Mouse (Mus musculus): ENCODE measurements around the gene Rad23a. TPM values are rescaled to one million over a fixed set of nuclear protein-coding genes. Genes with fewer than 3 reads are reported as not detected.

The Rad23a gene
- polyA plus RNA-seq (2016; fragmentation: Nextera tagmentation; extraction: Ambion mirVana), result 89.7 and 94.8 TPM in 2 replicates

DNA sequence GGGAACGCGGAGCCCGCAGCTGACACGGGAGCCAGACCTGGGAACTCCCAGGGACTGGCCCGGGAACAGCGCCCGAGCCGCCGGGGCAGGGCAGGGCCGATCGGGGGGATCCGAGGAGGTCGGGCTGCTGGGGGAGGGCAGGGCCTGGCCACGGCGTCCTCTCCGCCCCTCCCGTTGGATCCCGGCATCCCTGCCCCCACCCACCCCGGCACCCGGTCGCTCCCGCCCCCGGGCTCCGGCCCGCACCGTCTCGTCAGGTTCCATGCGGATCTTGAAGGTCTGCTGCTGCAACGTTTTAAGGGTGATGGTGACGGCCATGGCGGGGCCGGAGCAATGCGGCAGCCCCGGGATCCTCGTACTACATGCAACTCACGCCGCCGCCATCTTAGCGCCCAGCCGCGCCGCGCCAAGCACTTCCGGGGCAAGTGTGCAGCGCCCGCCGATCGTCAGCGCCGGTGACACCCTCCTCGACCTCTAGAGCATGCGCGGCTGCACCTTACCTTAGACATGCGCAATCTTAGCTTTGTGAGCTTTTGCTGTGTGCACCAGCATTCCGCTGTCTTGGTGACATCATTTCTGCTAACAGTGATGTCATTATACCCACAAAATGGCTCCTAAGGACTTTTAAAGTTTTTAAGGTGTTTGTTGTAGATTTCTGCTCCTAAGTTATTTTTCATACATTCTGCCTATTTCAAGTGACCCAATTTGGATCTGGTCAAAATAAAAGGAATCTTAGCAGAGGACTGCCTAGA lies at the start of gene Rad23a:
Gene Rad23a, minus strand, starts transcription at position 418 of the 752 bp plus-strand sequence.
- Histone ChIP-seq H3K4me1 (peaks cover 51% of the 10 kb centered on the region), H3K4me3 (peak within 1 kb of the TSS; percentile 87)
- WGBS, result under 1% methylated on average over 55 of the region's 55 CpGs

DNA sequence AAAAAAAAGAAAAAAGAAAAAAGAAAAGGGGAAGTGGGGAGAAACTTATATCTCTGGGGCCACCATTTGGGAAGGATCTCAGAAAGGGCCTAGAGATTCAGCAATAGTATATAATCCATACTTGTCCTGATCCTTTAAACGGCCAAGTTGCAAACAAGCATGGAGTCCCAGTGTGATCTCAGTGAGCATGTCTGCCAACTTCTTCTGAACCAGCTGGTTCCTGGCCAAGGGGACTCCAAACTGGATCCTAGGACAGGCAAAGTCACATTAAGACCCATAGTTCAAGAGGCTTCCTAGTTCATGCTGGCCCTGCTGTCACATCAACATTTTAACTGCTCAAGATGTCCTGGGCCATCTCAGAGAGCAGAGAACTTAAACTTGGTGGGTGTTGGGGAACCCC lies 48.7 kb upstream of the Rad23a start:
- WGBS, result 95% methylated on average over 1 of the region's 1 CpGs
- Histone ChIP-seq H3K4me2 (replicated peaks) (no peak overlapping the region), H3K4me1 (peaks cover 10% of the 10 kb centered on the region), H3K9ac (no peak overlapping the region), H3K9me3 (no peaks in the 10 kb centered on the region), H3K4me3 (no peak overlapping the region), H3K36me3 (peaks cover 51% of the 10 kb centered on the region), H3K27ac (no peak overlapping the region), H3K27me3 (replicated peaks) (no peaks in the 10 kb centered on the region)
- no peak for ATAC-seq (ENCODE audit: low FRiP score, low read depth)

More for the DNA sequence above, at the start of gene Rad23a:
- peaks cover 75% of the 10 kb centered on the region for H3K36me3 ChIP-seq
- peak within 1 kb of the TSS; percentile 82; the same call in 1 of the 2 replicates for H3K27ac ChIP-seq
- peak within 1 kb of the TSS; percentile 67 for H3K4me2 ChIP-seq (replicated peaks)
- H3K9ac ChIP-seq, result peak within 1 kb of the TSS; percentile 89
- peak; percentile 95 for ATAC-seq (ENCODE audit: low FRiP score, low read depth)
- H3K27me3 ChIP-seq (replicated peaks), result no peaks in the 10 kb centered on the region
- no peaks in the 10 kb centered on the region for H3K9me3 ChIP-seq

DNA sequence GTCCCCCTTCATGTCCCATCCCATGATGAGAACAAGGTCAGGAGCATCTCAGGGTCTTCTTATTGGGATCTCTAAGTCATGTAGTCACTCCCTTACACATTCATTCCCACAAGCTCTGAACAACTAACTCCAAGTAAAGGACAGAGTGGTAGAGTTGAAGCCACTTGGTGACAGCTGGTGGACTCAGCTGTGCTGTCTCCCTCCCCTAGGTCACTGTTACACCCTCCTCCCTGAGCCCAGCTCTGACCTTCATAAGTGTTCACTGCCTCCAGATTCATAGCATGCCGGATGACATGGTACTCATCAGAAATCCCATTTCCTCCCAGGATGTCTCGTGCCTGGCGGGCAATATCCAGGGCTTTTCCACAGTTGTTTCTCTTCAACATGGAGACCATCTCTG lies 47.8 kb upstream of the Rad23a start:
- Histone ChIP-seq H3K9me3 (no peaks in the 10 kb centered on the region), H3K4me3 (no peak overlapping the region), H3K9ac (no peak overlapping the region), H3K4me1 (peaks cover 7% of the 10 kb centered on the region), H3K27me3 (replicated peaks) (no peaks in the 10 kb centered on the region), H3K27ac (no peak overlapping the region), H3K4me2 (replicated peaks) (no peak overlapping the region), H3K36me3 (peaks cover 51% of the 10 kb centered on the region)
- ATAC-seq (ENCODE audit: low FRiP score, low read depth), result no peak
- 96% methylated on average over 3 of the region's 3 CpGs for WGBS

DNA sequence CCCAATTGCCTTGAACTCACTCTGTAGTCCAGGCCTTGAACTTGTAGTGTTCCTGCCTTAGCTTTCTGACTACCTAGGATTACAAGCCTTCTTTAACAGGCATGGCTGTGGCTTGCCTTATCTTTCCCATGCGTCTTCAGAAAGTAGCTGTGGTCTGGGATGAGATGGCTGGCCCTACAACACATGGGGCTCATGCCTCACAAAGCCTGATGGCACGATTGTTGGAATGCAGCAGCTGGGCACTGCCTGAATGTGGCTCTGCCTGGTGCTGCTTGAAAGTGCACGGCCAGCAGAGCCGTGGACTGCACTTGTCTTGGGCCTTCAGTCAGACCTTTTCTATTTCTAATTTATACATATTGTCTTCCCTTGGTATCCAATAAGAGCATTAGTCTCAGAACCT lies 44.3 kb upstream of the Rad23a start:
- peaks cover 38% of the 10 kb centered on the region for H3K36me3 ChIP-seq
- no peaks in the 10 kb centered on the region for H3K9me3 ChIP-seq
- no peak for ATAC-seq (ENCODE audit: low FRiP score, low read depth)
- no peak overlapping the region for H3K4me2 ChIP-seq (replicated peaks)
- no peaks in the 10 kb centered on the region for H3K4me1 ChIP-seq
- no peak overlapping the region for H3K9ac ChIP-seq
- no peak overlapping the region for H3K4me3 ChIP-seq
- no peaks in the 10 kb centered on the region for H3K27me3 ChIP-seq (replicated peaks)
- WGBS, result 84% methylated on average over 4 of the region's 4 CpGs
- H3K27ac ChIP-seq, result no peak overlapping the region

DNA sequence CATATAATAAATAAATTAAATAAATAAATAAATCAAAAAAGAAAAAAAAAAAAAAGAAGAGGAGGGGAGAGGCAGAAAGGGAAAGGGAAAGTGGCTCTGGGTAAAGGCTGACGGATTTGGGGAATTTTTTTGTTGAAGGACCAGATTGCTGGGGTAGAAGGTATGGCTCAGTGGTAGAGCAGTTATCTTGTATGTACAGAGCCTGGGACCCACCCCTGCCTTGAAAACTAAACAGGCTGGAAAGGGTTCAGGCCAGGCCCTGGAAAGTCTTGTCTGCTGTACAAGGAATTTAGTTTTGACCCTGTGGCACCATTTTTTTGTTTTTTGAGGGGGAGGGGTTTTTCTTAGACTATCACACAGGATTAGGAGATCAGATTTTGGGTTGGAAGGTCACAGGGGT lies 38.5 kb upstream of the Rad23a start:
- Histone ChIP-seq H3K4me3 (no peak overlapping the region), H3K4me1 (no peaks in the 10 kb centered on the region), H3K27me3 (replicated peaks) (no peaks in the 10 kb centered on the region), H3K9me3 (no peaks in the 10 kb centered on the region), H3K27ac (no peak overlapping the region), H3K9ac (no peak overlapping the region), H3K4me2 (replicated peaks) (no peak overlapping the region), H3K36me3 (no peaks in the 10 kb centered on the region)
- WGBS, result 89% methylated on average over 1 of the region's 1 CpGs
- no peak for ATAC-seq (ENCODE audit: low FRiP score, low read depth)

DNA sequence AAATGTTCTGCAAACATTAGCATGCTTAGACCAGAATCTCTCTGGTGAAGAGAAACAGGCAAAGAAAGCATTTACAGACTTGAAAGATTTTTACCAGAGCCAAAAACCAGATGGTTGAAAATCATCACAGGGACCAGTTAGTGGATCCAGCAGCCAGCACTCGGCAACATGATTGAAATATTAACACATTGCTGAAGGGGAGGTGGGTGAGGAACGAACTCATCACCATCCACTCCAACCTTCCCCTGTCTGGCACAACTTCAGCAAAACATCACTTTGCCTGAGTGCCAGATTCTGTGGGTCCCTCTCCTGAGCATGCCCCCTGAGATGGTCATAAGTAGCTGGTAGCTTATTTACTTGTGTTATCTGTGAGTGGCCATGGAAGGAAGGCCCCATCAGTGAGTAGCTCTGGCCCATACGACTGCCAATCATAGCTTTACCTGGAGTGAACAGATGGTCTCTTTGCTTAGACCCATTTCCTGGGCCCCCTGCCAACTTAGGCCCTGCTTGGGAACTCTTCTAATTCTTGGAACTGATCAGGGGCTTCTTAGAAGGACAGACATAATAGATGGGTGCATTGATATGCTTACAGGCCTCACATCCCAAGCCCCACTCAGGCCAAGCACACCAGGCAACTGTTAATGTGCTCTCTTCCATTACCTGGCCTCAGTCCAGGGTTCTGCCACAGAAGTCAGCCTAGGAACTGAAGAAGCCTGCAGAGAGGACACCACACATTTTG lies 37.0 kb upstream of the Rad23a start:
- no peaks in the 10 kb centered on the region for H3K9me3 ChIP-seq
- H3K27me3 ChIP-seq (replicated peaks), result peaks cover 6% of the 10 kb centered on the region
- 90% methylated on average over 3 of the region's 3 CpGs for WGBS
- H3K4me3 ChIP-seq, result no peak overlapping the region
- no peak for ATAC-seq (ENCODE audit: low FRiP score, low read depth)
- H3K4me2 ChIP-seq (replicated peaks), result no peak overlapping the region
- peaks cover 4% of the 10 kb centered on the region for H3K4me1 ChIP-seq
- H3K27ac ChIP-seq, result no peak overlapping the region
- H3K36me3 ChIP-seq, result no peaks in the 10 kb centered on the region
- H3K9ac ChIP-seq, result no peak overlapping the region

DNA sequence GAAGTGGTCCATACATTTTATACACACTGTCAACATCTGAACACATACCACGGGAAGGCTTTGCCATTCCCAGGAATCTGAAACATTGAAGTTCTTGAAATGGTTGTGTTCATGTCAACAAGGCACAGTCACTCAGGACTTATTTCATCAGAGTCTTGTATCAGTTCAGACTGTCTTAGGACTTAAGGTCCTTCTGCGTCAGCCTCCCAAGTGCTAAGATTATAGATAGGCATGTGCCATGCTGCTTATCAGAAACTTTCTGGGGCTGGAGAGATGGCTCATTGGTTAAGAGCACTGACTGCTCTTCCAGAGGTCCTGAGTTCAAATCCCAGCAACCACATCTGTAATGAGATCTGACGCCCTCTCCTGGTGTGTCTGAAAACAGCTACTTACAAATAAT lies 33.9 kb upstream of the Rad23a start:
- Histone ChIP-seq H3K27me3 (replicated peaks) (peaks cover 8% of the 10 kb centered on the region), H3K9me3 (no peaks in the 10 kb centered on the region), H3K4me2 (replicated peaks) (no peak overlapping the region), H3K27ac (no peak overlapping the region), H3K4me3 (no peak overlapping the region), H3K36me3 (peaks cover 5% of the 10 kb centered on the region), H3K9ac (no peak overlapping the region), H3K4me1 (peaks cover 11% of the 10 kb centered on the region)
- 92% methylated on average over 3 of the region's 3 CpGs for WGBS
- no peak for ATAC-seq (ENCODE audit: low FRiP score, low read depth)

DNA sequence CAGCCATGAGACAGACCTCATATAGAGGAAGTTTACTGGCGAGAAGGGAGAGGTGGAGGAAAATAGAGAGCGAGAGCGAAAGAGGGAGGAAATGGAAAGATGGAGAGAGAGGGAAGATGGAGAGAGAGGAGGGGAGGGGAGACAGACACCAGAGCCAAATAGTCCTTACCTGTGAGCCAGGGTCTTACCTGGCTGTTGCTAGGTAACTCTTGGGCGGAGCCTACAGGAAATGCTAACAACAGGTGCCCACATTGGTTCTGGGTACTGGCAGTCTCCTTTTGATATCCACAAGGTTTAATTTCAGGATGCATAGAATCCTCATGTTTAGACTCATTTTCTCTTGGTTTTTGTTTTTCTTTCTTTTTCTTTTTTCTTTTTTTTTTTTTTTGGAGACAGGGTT lies 32.6 kb upstream of the Rad23a start:
- ATAC-seq (ENCODE audit: low FRiP score, low read depth), result no peak
- Histone ChIP-seq H3K27me3 (replicated peaks) (peaks cover 8% of the 10 kb centered on the region), H3K9ac (peak overlapping the region; percentile 51; the same call in 1 of the 2 replicates), H3K27ac (no peak overlapping the region), H3K4me3 (peak overlapping the region; percentile 34; the same call in 1 of the 2 replicates), H3K4me2 (replicated peaks) (peak overlapping the region; percentile 84), H3K4me1 (peaks cover 11% of the 10 kb centered on the region), H3K36me3 (peaks cover 18% of the 10 kb centered on the region), H3K9me3 (no peaks in the 10 kb centered on the region)
- 69% methylated on average over 4 of the region's 4 CpGs for WGBS

DNA sequence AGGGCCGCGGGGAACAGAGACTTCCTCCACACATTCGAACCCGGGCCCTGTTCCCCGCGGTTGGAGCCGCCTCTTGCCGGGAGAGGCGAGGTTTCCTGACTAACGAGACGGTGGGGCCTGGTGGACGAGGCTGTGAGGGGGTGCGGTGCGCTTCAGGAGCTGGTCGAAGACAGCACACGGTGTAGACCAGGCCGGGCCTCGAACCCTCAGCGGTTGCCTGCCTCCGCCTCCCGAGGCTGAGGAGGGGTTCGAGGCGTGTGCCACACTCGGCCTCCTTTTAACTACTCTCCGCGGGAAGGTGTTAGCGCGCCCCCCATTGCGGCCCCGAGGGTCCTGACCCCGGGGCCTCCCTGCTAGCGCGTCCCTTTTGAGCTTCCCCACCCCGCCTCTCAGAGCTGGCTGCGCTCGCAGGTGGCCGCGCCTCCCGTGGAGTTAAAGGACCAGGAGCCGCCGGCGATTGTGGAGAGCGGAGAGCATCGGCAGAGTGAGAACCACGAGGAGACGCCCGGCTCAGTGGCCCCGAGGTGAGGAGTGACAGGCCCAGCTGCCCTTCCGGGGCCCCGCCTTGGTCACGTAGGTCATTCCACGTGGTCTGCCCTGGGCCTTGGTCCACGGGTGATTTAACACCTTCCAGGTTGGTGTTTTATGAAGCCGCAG lies 32.0 kb upstream of the Rad23a start:
- Histone ChIP-seq H3K4me3 (peak overlapping the region; percentile 34), H3K9ac (peak overlapping the region; percentile 51; the same call in 1 of the 2 replicates), H3K4me1 (peaks cover 11% of the 10 kb centered on the region), H3K27ac (no peak overlapping the region), H3K27me3 (replicated peaks) (peaks cover 8% of the 10 kb centered on the region), H3K9me3 (no peaks in the 10 kb centered on the region), H3K36me3 (peaks cover 24% of the 10 kb centered on the region), H3K4me2 (replicated peaks) (peak overlapping the region; percentile 84)
- 4% methylated on average over 54 of the region's 54 CpGs for WGBS
- ATAC-seq (ENCODE audit: low FRiP score, low read depth), result peak; percentile 56; the same call in 1 of the 2 replicates

DNA sequence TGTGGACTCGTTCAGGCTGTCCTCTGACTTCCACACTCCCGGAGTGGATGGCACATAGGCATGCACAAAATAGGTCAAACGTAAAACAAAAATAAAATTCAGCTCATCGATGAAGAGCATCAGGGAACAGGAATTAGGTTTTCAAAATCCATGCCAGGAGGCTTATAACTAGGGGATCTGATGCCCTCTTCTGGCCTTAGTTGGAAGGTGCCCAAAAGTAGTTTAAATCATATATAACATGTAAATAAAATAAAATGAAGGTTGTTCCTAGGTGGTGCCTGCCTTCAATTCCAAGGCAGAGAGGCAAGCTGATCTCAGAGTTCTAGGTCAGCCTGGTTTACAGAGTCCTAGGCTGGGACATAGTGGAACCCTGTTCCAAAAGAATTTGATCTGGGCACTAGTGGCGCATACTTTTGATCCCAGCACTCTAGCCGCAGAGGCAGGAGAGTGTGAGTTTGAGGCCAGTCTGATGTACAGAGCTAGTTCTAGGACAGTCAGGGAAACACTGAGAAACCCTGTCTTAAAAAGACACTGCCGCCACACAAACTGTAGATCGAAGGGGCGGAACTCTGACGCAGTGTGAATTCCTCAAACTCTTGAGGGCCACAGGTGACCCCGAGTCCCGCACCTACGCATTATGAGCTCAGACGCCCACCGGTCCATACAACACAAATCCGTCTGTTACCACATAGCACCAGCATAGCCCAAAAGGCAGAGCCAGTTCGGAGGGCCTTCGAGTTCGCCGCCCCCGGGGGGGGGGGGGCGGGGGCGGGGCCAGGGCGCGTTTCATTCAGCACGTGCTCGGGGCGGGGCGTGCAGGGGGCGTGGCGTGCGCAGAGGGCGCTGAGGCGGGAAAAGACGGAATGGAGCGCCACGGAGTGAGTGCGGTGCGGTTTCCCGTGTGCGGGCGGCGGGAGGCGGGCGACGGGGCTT lies 31.2 kb upstream of the Rad23a start, which contains the start of gene Syce2:
Gene Syce2, plus strand, starts transcription at position 736 of the 933 bp plus-strand sequence.
- Histone ChIP-seq H3K4me2 (replicated peaks) (peak within 1 kb of the TSS; percentile 84), H3K27ac (no peak within 1 kb of the TSS)

DNA sequence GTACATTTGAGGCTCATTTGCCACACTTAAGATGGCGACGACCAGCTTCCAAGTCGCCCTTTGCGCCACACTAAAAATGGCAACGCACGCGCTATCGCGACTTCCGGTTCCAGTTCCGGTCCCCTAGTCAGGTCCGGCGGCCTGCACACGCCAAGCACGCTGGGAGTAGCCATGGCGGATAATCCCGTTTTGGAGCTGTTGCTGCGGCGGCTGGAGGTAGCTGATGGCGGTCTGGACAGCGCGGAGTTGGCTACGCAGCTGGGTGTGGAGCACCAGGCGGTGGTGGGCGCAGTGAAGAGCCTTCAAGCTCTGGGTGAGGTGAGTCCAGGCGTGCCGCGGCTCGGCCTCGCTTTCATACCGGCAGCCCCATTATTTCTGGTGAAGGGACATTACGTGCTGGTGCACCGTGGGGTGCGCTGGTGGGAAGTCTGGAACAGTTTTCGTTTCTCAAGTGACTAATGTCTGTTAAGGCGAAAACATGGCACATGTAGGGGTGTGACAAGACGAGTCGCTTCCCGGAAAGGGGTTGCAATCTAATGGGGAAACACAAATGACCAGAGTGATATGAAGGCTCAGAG lies 16.5 kb upstream of the Rad23a start, which contains the start of gene Farsa:
Gene Farsa, plus strand, starts transcription at position 126 of the 578 bp plus-strand sequence.
- peak within 1 kb of the TSS; percentile 92 for H3K4me3 ChIP-seq
- under 1% methylated on average over 39 of the region's 39 CpGs for WGBS
- H3K9me3 ChIP-seq, result no peaks in the 10 kb centered on the region
- peak within 1 kb of the TSS; percentile 94 for H3K4me2 ChIP-seq (replicated peaks)
- H3K4me1 ChIP-seq, result peaks cover 13% of the 10 kb centered on the region
- no peaks in the 10 kb centered on the region for H3K27me3 ChIP-seq (replicated peaks)
- H3K27ac ChIP-seq, result 0 out of 2 replicates have a peak within 1 kb of the TSS, but pooled peaks have one; percentile 29
- peak within 1 kb of the TSS; percentile 78 for H3K9ac ChIP-seq
- ATAC-seq (ENCODE audit: low FRiP score, low read depth), result peak; percentile 86
- H3K36me3 ChIP-seq, result peaks cover 27% of the 10 kb centered on the region

More for the DNA sequence above, 31.2 kb upstream of the Rad23a start, which contains the start of gene Syce2:
- H3K9me3 ChIP-seq, result no peaks in the 10 kb centered on the region
- peaks cover 32% of the 10 kb centered on the region for H3K36me3 ChIP-seq
- ATAC-seq (ENCODE audit: low FRiP score, low read depth), result peak; percentile 68
- H3K27me3 ChIP-seq (replicated peaks), result peaks cover 8% of the 10 kb centered on the region
- H3K9ac ChIP-seq, result peak within 1 kb of the TSS; percentile 51; the same call in 1 of the 2 replicates
- WGBS, result 16% methylated on average over 45 of the region's 46 CpGs
- H3K4me1 ChIP-seq, result peaks cover 11% of the 10 kb centered on the region
- peak within 1 kb of the TSS; percentile 34 for H3K4me3 ChIP-seq

All from neural tube, embryonic 12.5 days (tissue).